Mouse (Mus musculus) cerebellum, adult 2 months (tissue): ENCODE measurements around the gene Hyal1. TPM values are rescaled to one million over a fixed set of nuclear protein-coding genes. Genes with fewer than 3 reads are reported as not detected.
A peak's percentile ranks its signal among the peaks of the same experiment; 100 is the strongest.

Experiments
- DNase-seq, 2 experiments: peaks; one replicate each; pipeline ENCODE4 v3.0.0; 2021
- H3K27ac ChIP-seq: fragments of 200-500 bp; 2 replicates; pipeline ENCODE4 v1.5.1; 2012; ENCODE audit warnings: low read length, control low read depth, inconsistent platforms; ENCODE audit not compliant: insufficient read depth
- H3K27me3 ChIP-seq: fragments of 200-500 bp; 2 replicates; pipeline ENCODE4 v1.6.1; 2012; ENCODE audit warnings: inconsistent platforms, mild to moderate bottlenecking, low read length, moderate library complexity; ENCODE audit not compliant: control insufficient read depth, insufficient read depth
- H3K4me1 ChIP-seq: fragments of 200-500 bp; 2 replicates; pipeline ENCODE4 v1.6.1; 2011; ENCODE audit warnings: low read length; ENCODE audit not compliant: control insufficient read depth, insufficient read depth
- H3K4me3 ChIP-seq: fragments of 200-500 bp; replicated peaks from 2 replicates; pipeline ENCODE3; 2011; ENCODE audit warnings: mild to moderate bottlenecking, low read depth, low read length, control low read depth; ENCODE audit not compliant: insufficient read depth
- CTCF ChIP-seq: fragments of 200-500 bp; IDR thresholded peaks from 2 replicates; pipeline ENCODE4 v1.5.1; 2011; ENCODE audit warnings: low read depth, mild to moderate bottlenecking, control low read depth, low read length, moderate library complexity, borderline replicate concordance; ENCODE audit not compliant: insufficient read depth
- POLR2A ChIP-seq: fragments of 200-500 bp; IDR thresholded peaks from 2 replicates; pipeline ENCODE4 v1.6.1; 2011; ENCODE audit warnings: low read length, control low read depth, borderline replicate concordance; ENCODE audit not compliant: insufficient read depth
- WGBS: fragments of 180-500 bp; shearing (Covaris S2); methylation state at CpG from one replicate; pipeline ENCODE4 v1.1.7; 2018; 5-methylcytosine and 5-hydroxymethylcytosine counted together
- polyA plus RNA-seq: library from polyadenylated mRNA; depleted of rRNA; stranded (reverse); fragments of >200 nt; gene quantifications from 2 replicates; pipeline ENCODE4 v1.2.3, GENCODE M21; 2012

The Hyal1 gene
- polyA plus RNA-seq, 1 experiment: 5.7 TPM

GRCm38 (mm10) chr9:107617461-107617860 lies 40.7 kb downstream of the Hyal1 start:
- WGBS: 82% methylated on average over 2 of the region's 2 CpGs

GRCm38 (mm10) chr9:107618098-107618497 lies 41.4 kb downstream of the Hyal1 start:
- peak overlapping the region; percentile 59; the same call in 1 of the 2 replicates for H3K27ac ChIP-seq
- TF ChIP-seq POLR2A (no peak), CTCF (no peak)
- WGBS: 91% methylated on average over 6 of the region's 6 CpGs
- no peak for DNase-seq
- H3K4me3 ChIP-seq: no peak overlapping the region
- H3K4me1 ChIP-seq: peaks cover 32% of the 10 kb centered on the region
- H3K27me3 ChIP-seq: no peaks in the 10 kb centered on the region

More at GRCm38 (mm10) chr9:107617461-107617860, 40.7 kb downstream of the Hyal1 start:
- DNase-seq: no peak
- Histone ChIP-seq H3K4me3 (no peak overlapping the region), H3K4me1 (peaks cover 32% of the 10 kb centered on the region), H3K27me3 (no peaks in the 10 kb centered on the region), H3K27ac (no peak overlapping the region)
- TF ChIP-seq POLR2A (no peak), CTCF (no peak)

GRCm38 (mm10) chr9:107618778-107619545 lies 42.2 kb downstream of the Hyal1 start:
- peak overlapping the region; percentile 59 for H3K27ac ChIP-seq
- TF ChIP-seq POLR2A: no peak
- TF ChIP-seq CTCF: no peak
- no peaks in the 10 kb centered on the region for H3K27me3 ChIP-seq
- H3K4me1 ChIP-seq: peaks cover 32% of the 10 kb centered on the region
- DNase-seq: no peak
- H3K4me3 ChIP-seq: no peak overlapping the region
- WGBS: 13% methylated on average over 13 of the region's 13 CpGs

DNA sequence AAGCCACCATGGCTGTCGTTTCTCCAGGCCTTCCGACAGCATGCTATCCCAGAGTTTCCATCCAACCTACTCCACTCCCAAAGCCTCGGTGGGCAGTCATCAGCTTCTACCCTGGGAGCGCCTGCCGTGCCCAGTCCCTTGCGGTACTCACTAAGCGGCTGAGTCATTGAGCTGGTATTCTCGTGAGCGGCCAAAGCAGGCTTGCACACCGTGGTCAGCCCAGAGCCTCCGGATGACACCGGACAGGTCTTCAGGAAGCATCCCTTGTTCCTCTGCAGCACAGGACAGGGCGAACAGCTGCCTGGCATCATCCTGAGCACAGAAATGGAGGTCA lies 42.8 kb downstream of the Hyal1 start:
- WGBS: 30% methylated on average over 13 of the region's 13 CpGs
- H3K4me1 ChIP-seq: peaks cover 34% of the 10 kb centered on the region
- DNase-seq: peak in 1 of 2 experiments; percentile 49
- H3K27me3 ChIP-seq: no peaks in the 10 kb centered on the region
- TF ChIP-seq CTCF (no peak), POLR2A (no peak)
- no peak overlapping the region for H3K4me3 ChIP-seq
- H3K27ac ChIP-seq: peak overlapping the region; percentile 59

GRCm38 (mm10) chr9:107620954-107621353 lies 44.2 kb downstream of the Hyal1 start:
- H3K4me1 ChIP-seq: peaks cover 44% of the 10 kb centered on the region
- H3K4me3 ChIP-seq: no peak overlapping the region
- no peak for TF ChIP-seq POLR2A
- no peak for TF ChIP-seq CTCF
- no peak overlapping the region for H3K27ac ChIP-seq
- H3K27me3 ChIP-seq: no peaks in the 10 kb centered on the region
- DNase-seq: no peak

- no peaks in the 10 kb centered on the region for H3K27me3 ChIP-seq
- TF ChIP-seq CTCF (no peak), POLR2A (no peak)
- no peak for DNase-seq
- H3K4me1 ChIP-seq: peaks cover 61% of the 10 kb centered on the region
- no peak overlapping the region for H3K4me3 ChIP-seq
- H3K27ac ChIP-seq: no peak overlapping the region
- 70% methylated on average over 5 of the region's 5 CpGs for WGBS
Observed at GRCm38 (mm10) chr9:107624539-107624938, 47.8 kb downstream of the Hyal1 start.

GRCm38 (mm10) chr9:107624951-107625350 lies 48.2 kb downstream of the Hyal1 start:
- peak overlapping the region; percentile 25; the same call in 1 of the 2 replicates for H3K27ac ChIP-seq
- no peak for TF ChIP-seq POLR2A
- TF ChIP-seq CTCF: no peak
- H3K4me1 ChIP-seq: peaks cover 57% of the 10 kb centered on the region
- no peaks in the 10 kb centered on the region for H3K27me3 ChIP-seq
- 67% methylated on average over 3 of the region's 3 CpGs for WGBS
- DNase-seq: no peak
- no peak overlapping the region for H3K4me3 ChIP-seq
